Mouse (Mus musculus) heart, postnatal 14 days (tissue): ENCODE measurements around the gene Srcin1. TPM values are rescaled to one million over a fixed set of nuclear protein-coding genes. Genes with fewer than 3 reads are reported as not detected.

Source experiments
- DNase-seq, 2 experiments: peaks; one replicate each; pipeline ENCODE4 v3.0.0; 2021 to 2022
- intact Hi-C: fragments of 180-260 bp; cut with DNase I; formaldehyde crosslinking; loops from one replicate; pipeline ENCODE4 v1.15.1; 2025
- total RNA-seq, 2 experiments: library from RNA; stranded (reverse); gene quantifications; 2 replicates each; pipeline ENCODE4 v1.2.3; 2021

Srcin1 gene
- total RNA-seq, 2 experiments from 2014 or later, result 0.29 to 0.34 TPM

DNA sequence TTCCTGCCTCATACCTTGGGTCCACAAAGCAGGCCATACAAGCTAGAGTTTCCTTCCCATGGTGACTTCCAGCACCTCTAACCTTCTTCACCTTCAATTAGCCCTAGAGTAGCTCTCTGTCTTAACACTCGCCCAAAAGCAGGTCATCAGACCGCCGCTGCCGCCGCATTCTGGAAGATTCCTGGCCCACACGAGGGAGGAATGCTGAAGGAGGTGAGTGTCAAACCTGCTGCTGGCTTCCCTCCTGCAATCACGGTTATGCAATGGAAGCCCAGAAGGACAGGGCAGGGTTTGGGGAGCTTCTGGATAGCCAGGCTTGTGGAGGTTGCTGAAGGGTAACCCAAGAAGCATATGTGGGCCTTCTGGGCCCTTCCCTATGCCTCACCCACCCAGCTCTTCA lies 8.5 kb upstream of the Srcin1 start:
- intact Hi-C loops, result no loop called here
- DNase-seq, result no peak

DNA sequence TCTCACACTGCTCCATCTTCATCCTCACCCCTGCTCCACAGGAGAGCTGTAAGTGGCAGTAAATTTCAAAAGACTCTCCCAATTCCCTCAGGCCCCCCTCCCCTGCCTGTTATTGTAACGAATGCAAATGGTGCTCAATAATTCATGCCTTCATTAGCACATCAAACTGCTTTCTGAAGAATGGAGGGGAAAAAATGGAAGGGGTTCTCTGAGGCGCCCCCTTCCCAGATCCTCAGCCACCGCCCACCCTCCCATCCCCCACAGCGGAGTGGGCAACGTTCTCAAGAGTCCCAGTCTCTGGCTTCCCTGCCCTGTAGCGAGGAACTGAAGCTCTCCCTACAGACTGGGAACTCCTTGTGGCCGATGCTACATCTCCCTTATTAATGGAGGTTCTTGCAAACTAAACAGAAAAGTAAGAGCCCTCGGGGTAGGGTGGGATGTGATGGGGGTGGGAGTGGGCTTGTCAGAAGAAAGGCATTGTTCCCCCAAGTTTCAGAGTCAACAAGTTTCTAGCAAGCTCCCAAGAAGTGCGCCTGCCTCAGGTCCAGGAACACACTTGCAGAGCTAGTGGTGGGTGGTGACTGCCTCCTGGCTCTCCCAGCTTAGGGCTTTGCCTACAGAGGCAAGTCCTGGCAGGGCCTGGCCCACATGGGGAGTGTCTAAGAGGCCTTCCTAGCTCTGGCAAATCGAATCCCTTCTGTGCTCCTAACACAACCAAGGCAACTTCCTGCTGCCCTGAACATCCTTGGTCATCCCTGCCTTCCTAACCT lies 3.3 kb upstream of the Srcin1 start:
- intact Hi-C loops, result loop anchor here (5.0 kb wide), 2 partner anchors 43 to 47 kb away; no protein-coding TSS in a partner anchor
- no peak for DNase-seq

DNA sequence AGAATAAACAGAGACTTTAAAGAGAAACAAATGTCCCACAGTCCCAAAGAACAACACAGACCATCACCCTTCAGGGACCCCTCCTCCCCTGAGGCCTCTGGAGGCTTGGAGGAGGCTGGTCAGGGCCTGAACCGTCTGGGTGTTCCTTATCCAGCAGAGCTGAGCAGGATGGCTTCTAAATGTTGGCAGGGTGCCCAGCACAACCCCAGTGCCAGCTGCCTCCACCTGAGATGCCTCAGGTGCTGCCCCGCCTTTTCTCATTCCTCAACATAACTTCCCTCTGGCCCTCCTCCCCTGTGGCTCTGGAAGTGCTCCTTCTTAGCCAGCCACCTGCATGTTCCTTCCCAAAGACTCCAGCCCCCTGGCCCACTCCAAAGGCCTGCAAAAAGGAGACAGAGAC lies 2.3 kb upstream of the Srcin1 start:
- no peak for DNase-seq
- intact Hi-C loops, result loop anchor here (5.0 kb wide), 2 partner anchors 44 to 46 kb away; no protein-coding TSS in a partner anchor

DNA sequence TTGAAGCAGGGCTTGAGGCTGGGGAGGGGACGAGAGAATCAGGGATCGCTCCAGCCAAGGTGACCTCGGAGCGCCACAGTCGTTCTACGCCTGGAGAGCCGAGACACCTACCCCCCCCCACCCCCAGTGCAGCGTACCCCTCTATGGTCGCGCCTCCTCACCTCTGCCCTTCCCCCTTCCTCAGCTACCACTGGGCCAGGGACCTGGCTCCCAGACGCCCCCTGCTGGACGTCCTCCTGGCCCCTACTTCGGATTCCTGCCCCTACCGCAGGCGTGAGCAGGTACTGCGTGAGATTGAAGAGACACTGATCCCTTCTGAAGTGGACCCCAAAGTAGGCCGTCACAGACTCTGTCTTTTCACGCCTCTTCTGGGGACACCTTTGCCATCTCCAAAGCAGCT lies 348 bp downstream of the Srcin1 start:
- intact Hi-C loops, result loop anchor here (5.0 kb wide), 2 partner anchors 43 to 47 kb away; no protein-coding TSS in a partner anchor
- DNase-seq, result peak; percentile 77 to 85

DNA sequence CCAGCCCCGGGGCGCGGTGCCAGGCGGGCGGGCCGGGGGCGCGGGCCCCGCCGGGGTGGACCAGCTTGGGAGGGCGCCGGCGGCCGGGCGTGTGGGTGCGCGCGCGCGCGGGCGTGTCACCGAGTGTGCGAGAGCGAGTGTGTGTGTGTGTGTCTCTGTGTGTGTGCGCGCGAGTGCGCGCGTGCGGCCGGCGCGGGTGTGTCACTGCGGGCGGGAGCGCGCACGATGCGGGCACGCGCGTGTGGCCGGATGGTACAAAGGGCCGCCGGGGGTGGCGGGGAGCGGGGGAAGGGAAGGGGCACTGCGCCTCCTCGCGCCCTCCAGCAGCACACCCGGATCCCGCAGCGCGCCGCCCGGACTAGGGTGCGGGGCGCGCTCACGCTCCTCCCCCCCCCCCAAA lies 911 bp downstream of the Srcin1 start:
- intact Hi-C loops, result loop anchor here (5.0 kb wide), 2 partner anchors 43 to 47 kb away; no protein-coding TSS in a partner anchor
- DNase-seq, result peak; percentile 44 to 53

DNA sequence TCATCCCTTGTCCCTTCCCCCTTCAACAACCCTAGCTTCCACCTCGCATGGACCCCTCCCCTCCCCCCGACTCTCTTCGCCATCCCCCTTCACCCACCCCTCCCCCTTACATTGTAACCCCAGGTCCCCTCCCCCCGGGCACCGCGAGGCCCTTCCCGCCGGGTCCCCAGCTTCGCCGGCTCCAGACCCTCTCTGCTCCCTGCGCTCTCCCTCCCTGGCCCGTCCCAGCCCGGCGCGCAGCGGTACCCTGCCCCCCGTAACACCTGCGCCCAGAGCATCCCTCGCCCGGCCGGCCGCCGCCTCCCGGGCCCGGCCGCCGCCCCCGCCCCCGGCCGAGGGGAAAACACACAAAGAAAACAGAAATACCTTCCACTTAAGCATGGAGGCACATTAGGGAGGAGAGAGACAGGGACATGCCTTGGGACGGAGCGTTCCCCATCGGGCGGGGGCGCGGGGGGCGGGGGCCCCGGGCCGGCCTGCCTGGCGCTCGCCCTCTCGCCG lies 1.4 kb downstream of the Srcin1 start:
- DNase-seq, result no peak
- intact Hi-C loops, result loop anchor here (5.0 kb wide), 2 partner anchors 42 to 48 kb away; no protein-coding TSS in a partner anchor

DNA sequence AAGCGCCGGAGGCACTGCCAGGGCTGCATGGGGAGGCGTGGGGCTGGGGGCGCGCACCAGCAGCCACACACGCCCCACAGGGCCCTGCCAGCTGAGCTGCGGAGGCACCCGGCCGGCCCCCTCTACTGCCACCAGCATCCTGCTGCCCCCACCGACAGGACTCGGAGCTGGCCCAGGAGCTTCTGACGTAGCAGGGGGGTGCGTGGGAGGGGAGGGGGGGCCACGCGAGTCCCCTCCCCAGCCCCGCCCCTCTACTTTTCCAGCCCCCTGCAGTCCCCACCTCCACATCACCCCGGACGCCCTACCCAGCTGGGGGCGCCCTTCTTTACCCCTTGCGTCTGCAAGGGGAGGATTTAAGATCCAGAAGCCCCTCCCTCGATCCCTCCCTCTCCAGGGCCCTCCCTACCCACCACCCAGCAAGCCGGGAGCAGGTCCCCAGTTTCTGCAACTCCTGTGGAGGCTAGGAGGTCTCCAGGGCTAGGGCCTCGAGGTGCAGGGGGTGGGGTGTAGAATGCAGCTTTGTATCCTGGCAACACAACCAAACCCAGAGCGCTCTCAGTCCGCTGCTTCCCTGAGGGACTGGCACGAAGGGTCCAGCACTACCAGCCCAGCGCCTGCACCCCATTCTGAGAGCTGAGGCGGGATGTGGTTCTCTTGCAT lies 2.0 kb downstream of the Srcin1 start:
- no peak for DNase-seq
- intact Hi-C loops, result no loop called here

DNA sequence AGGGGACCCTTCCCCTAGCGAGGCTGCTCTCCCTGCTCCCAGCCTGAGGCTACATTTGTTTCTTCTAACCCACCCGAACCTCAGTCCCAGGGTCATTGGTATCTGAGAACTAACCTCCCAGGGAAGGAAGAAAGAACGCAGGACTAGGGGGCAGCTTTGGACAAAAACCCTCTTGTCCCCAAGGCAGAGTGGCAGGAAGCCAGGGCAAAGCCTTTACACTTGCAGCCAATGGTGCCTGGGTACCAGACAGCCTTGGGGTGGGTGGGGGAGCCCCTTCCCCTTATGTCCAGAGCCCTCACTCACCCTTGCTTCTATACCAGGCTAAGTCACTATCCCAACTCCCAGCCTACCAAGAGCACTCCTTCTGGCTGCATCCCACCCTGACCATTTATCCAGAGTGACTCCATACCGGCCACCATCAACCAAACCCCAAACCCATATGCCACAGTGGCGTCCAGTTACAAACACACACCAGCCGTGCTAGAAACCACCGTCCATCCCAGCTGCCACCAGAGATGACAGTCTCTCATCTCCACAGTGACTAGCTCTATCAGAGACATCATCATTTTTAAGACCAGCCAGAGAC lies 3.0 kb downstream of the Srcin1 start:
- intact Hi-C loops, result no loop called here
- no peak for DNase-seq

DNA sequence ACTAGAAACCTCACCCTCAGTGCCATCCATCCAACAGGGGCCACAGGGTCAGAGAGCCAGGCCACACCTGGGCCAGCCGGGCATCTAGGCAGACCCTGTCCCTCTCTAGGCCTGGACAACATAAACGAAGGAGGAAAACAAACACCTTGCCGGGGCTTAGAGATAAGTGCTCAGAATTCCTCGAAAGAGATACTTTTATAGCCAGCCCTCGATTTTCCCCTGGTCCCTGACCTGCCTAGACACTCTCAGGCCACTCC lies 4.0 kb downstream of the Srcin1 start:
- DNase-seq, result no peak
- intact Hi-C loops, result no loop called here

DNA sequence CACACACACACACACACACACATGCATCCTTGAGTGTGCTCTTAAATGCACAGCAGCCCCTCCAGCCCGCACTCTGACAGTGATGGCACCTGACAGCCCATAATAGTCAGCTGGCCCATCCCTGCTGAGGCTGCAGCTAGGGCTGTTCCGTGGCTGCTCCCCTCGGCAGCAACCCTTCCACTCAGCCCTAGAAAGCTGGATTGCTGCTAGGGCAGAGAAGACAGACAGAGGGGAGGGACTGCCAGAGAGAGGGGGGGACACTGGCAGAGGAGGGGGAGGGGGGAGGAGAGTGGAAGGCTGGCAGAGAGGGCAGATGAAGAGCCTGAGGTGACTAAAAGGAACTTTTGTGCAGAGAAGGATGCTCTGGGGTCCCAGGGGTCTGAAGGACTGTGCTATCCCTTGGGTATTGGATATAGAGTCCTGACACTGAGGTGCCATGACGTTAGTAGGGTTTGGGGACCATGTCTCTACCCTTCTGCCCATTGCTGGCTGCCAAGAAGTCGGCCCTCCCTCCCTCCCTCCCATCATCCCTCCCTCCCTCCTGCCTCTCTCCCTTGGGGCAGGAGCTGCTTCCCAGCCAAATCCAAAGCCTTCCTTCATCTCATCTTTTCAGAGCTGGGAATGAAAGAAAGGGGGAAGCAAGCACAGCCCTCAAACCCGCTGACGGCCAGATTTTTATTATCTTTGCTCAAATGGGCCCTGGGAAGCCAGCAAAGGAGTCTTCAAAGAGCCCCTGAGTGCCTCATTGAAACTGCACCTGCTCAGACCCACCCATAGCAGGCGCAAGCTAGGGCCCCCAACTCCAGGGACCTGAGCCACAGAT lies 4.5 kb downstream of the Srcin1 start:
- intact Hi-C loops, result no loop called here
- DNase-seq, result no peak

DNA sequence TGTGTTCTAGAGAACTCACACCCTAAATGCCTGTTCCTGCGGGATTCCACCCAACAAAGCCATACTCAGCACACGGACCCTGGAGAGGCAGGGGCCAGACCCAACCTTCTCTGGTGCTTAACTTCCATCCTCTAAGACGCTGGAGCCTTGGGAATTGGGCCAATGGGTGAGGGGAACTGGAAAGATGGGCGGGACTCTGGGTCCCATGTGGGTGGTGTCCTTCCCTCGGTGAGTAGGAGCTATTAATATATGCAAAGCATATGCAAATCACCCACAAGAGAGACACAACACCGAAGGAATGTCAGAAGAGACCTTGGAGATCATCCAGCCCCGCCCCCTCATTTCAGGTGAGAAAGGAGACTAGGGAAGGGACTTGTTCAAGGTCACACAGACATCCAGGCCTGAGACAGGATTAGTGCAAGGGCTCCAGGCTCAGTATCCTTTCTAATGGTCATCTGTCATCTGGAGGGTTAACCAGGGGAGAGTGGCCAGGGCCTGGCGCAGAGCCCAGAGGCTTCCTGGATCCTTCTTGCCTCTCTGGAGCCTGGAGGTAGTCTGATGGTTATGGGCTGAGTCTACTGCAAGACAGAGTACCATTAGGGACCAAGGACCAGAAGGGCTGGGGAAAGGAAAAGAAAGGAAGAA lies 5.4 kb downstream of the Srcin1 start:
- peak in 1 of 2 experiments; percentile 39 for DNase-seq
- intact Hi-C loops, result no loop called here

DNA sequence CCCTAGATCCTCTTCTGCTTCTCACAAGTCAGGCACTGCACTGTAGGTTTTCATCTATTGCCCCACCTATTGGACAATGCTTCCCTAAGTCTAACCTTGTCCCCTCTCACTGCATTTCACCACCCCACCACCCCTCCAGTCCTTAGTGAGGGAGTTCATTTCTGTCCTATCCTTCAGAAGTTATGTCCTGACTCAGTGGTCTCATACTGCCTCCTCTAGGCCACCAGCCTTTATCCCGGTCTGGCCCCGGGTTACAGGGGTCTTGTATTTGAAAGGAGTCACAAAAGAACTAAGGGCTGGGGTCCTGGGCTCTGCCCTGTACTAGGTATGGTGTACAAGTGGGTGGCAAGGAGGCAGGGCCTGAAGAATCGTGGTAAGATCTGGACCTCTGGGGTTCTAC lies 6.2 kb downstream of the Srcin1 start:
- intact Hi-C loops, result no loop called here
- DNase-seq, result no peak

DNA sequence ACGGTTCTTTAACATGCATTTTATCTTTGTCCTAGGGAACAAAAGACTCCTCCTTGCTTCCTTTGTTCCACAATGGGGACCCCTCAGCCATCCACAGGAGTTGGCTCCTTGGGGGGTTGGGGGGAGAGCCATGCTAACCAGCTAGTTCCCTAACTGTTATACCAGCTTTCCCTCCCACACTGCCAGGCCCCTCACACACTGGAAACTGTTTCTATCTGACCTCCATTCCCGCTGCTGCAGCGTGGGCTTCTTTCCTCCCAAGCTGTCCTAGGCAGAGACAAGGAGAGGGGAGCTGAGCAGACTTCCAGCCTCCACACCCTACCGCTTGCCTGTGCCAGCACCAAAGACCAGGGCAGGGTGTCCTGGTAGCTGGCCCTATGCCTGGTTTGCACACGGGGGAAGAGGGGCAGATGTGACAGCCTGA lies 6.7 kb downstream of the Srcin1 start:
- DNase-seq, result no peak
- intact Hi-C loops, result no loop called here

DNA sequence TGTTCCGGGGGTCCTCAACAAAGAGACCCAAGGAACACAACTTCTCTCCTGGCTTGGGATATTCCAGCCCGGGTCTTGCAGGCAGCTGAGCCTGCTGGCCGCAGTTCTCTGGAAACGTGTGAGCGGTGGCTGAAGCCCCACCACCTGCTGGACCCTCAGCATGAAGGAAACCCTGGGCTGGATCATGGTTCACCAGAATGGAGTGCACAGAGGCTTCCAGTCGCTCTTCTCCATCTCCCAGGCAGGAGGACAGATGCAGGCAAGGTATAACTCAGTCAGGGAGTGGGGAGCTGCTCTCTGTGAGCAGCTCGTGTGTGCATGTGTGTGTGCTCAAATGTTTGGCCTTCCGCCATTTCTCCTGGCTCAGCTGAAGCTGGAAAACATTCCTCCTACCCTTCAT lies 7.3 kb downstream of the Srcin1 start:
- intact Hi-C loops, result no loop called here
- peak; percentile 83 to 90 for DNase-seq

DNA sequence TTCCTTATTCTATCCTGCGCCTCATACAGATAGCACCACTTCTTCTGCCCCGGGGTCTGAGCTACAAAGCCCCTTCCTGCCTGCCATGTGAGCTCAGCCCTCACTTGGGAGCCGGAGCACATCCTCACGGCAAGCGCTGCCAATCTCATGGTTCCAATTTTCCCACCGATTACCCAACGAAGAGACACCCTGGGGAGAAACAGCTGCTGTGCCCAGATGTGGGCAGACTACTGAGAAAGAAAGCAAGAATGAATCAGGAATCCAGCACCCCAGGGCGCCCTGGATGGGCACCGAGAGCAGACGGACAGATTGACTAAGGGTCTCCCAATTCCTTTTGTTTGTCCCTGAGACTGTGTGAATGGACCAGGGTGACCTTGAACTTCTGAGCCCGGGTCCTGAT lies 8.5 kb downstream of the Srcin1 start:
- intact Hi-C loops, result no loop called here
- DNase-seq, result no peak

DNA sequence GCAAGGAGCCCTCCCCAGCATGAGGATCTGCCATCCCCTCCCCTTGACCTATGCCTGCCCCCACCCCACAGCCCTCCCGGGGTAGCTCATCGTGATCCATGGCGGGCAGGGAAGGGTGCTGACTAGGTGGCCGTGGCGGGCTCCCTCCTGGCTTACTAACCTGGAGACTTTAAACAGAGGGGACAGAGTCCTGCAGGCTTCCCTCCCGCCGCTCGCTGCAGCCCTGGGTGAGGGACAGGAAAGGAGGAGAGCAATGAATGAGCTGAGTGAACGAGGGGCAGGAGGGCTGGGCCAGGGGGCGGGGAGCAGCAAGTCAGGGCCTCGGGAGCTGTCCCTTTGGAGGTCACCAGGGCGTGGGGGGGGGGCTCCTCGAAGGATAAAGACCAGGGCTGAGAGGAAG lies 9.4 kb downstream of the Srcin1 start:
- intact Hi-C loops, result no loop called here
- DNase-seq, result no peak

DNA sequence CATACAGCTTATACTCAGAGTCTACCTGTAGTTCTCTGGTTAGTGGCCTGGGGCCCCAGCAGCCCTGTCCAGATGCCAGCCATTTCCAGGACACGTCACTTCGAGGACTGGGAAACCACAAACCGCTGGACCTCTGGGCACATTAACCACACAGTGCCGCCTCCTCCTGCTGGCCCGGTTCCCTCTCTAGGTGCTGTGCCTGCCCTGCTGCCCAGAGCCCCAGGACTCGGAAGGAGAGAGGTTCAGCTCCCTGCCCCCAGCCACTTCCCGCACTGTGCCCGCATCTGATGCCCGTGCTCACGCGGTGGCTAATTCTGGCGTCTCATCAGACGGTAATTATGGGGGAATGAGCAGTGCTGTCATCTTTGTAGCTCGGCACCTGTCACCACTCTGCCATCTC lies 12.3 kb downstream of the Srcin1 start:
- no peak for DNase-seq
- intact Hi-C loops, result no loop called here

DNA sequence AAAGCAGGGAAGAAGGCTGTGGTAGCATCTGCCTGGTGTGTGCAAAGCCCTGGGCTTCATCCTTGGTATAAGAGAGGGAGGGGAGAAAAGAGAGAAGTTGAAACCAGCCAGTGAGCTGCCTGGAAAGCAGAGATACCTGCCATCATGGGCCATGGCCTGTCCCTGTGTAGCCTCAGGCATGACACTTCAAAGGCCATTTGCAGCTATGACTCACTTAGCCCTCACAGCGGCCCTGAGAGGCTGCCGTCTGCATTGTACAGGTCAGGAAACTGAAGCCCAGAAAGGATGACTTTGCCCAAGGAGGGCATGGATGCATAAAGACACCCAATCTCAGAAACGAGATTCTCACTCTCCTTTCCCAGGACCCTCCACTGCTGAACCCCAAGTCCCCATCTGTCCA lies 13.4 kb downstream of the Srcin1 start:
- intact Hi-C loops, result no loop called here
- DNase-seq, result no peak

DNA sequence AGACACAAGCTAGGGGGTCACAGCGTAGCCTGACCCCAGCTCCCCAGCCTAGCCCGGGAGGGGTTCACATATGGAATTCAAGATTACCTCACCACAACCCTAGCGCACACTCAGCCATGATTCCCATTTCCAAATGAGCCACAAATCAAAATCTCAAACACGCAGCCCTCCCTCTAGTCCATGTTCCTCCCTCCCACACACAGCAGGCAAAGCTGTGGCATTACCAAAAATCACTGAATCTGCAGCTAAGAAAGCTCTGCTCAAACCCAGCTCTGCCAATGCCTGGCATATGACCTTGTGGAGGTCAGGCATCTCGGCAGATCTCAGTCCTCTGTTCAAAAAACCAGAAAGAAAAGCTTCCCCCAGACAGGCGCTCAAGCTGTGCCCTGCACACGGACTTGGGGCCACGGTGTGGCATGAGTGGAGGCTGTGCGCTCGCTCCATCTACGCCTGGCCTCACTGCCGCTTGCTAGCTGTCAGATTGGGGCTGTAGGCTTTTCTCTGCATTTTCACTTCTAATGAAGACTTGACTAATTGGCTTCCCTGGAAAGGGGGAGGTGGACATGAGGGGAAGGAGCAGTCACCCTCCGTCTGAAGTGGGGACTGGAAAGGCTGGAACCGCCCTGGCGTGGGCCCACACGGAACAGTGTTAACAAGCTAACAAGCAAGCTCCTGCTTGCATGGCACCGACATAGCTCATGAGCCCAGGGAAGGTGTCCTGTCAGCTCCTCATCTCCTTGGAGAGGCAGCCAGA lies 15.6 kb downstream of the Srcin1 start:
- DNase-seq, result no peak
- intact Hi-C loops, result no loop called here

DNA sequence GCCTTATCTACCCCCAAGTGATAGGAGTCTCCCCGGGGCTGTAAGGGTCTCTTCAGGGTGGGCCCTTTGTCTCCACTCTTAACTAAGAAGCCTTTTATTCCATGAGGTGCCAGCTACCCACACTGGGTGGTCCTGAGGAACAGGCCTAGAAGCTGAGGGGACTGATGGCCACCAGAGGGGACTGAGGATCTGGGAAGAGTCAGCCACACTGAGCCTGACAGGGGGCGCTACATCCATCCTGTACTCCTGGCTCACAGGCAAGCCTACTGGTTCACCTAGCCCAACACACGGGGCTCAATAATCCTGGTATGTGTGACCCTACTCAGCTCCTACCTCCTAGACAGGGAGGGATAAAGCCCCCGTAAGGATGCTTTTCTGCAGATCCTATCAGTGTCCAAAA lies 16.4 kb downstream of the Srcin1 start:
- intact Hi-C loops, result no loop called here

More for the DNA sequence above, 16.4 kb downstream of the Srcin1 start:
- DNase-seq, result no peak
